Mouse (Mus musculus) embryonic fibroblast, embryonic 13.5 days (primary cell): ENCODE measurements around the gene Cdkl3.

Experiments used
- CTCF ChIP-seq: IDR thresholded peaks from 2 replicates; pipeline ENCODE4 v1.5.1; 2011; ENCODE audit warnings: mild to moderate bottlenecking, control low read depth, low read length, moderate library complexity, borderline replicate concordance; ENCODE audit not compliant: insufficient read depth
- POLR2A ChIP-seq: IDR thresholded peaks from 2 replicates; pipeline ENCODE4 v1.6.1; 2011; ENCODE audit warnings: low read depth, mild to moderate bottlenecking, control low read depth, low read length, moderate library complexity

DNA sequence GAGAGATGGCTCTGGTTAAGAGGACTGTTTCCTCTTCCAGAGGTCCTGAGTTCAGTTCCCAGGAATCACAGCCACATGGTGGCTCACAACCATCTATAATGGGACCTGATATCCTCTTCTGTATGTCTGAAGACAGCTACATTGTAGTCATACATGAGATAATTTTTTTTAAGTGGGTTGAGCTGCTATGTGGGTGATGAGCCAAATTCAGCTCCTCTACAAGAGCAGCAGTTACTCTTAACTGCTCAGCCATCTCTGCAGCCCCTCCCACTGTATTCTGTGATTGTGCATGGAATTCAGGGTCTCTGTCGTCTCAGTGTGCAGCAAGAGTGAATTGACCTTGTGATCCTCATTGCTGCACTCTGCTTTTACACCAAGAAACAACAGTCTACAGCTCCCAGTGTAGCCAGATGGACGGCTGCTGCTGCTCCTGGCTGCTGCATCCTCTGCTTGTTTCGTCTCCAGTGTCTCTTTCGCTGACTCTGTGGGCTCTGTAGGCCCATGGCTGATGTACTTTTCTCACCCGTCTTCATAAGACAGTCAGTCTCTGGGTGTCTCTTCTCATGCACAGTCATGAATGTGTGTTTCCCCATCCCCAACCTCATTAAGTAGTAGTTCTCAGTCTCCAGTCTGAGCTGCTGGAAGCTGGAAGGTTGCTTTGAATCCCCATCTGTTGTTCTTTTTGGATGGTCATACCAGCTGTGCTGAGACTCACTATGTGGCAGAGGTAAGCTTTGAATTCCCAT, 124.5 kb downstream of the Cdkl3 start:
- TF ChIP-seq CTCF: no peak
- no peak for TF ChIP-seq POLR2A
